Mouse (Mus musculus): ENCODE results near the gene Olfr1101. TPM values are rescaled to one million over a fixed set of nuclear protein-coding genes. Genes with fewer than 3 reads are reported as not detected.

Gene Olfr1101
- not detected in 2 replicates for polyA plus RNA-seq (2015; fragmentation: Nextera tagmentation; extraction: Ambion mirVana)

GRCm38 (mm10) chr2:86991121-86991520 is at the start of gene Olfr1101:
Gene Olfr1101, minus strand, starts transcription at chr2:86991221.

GRCm38 (mm10) chr2:87036431-87036830 is 45.4 kb upstream of the Olfr1101 start, which contains the start of gene Olfr1105:
Gene Olfr1105, minus strand, starts transcription at chr2:87036531.

GRCm38 (mm10) chr2:87026980-87027379 is 36.0 kb upstream of the Olfr1101 start, which contains the start of gene Olfr1104:
Gene Olfr1104, minus strand, starts transcription at chr2:87027080.

DNA sequence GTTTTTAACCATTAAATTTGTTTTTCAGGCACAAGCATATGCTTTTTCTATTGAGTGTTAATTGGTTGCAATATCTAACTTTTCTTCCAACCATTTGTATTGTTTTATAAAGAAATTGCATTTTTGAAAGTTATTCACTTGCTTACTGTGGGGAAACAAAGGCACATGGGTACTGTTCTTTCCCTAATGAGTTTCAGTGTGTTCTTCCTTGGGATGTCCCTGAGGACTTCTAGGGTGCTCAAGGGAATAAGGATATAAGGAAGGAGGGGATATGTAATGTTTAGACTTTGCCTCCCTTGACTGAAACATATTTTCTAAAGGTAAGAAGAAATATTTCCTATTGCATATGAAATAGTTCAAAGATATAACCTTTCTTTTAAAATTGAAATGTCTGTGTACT is 7.1 kb upstream of the Olfr1101 start, which contains the start of gene Olfr1102:
TSS of gene Olfr1102 (plus strand) at position 301 of the 400 bp plus-strand sequence.

DNA sequence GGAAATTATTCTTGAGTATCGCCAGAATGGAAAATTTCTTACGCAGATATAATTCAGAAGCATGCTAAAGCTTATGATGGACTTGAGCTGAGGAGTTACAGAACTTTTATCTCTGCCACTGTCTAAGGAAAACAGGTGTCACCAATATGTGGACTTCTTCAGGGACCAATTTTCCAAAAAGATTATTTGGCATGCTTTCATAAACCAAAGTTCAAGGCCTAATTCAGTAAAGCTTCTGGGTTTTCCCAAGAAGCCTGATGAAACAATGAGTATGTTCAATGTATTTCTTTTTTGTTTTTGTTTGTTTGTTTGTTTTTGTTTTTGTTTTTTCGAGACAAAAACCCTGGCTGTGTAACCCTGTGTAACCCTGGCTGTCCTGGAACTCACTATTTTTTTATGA is 11.2 kb downstream of the Olfr1101 start, which contains the start of gene Olfr1100:
TSS of gene Olfr1100 (minus strand) at position 101 of the 400 bp plus-strand sequence.

DNA sequence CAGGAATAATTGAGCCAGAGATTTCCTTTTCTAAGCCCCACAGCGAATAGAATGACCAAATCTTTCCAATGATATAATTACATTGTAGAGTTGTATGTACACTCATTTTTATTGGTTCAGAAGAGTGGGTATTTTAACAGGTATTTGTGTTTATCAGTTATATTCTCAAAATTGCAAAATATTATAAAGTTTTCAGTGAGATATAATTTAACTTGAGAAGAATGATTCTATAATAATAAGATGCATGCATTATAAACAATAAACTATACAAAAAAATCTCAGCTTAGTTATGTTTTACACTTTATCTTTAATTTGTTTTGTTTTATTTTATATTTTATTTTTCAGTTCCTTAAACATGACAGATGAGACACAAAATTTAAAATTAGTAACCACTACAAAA is 30.4 kb downstream of the Olfr1101 start, which contains the start of gene Olfr1099:
TSS of gene Olfr1099 (minus strand) at position 101 of the 400 bp plus-strand sequence.

Other genes starting within 250 kb of the Olfr1101 start
- gene Olfr1090, start 232.2 kb downstream of the Olfr1101 start, polyA plus RNA-seq (2015; fragmentation: Nextera tagmentation; extraction: Ambion mirVana), result not detected in 2 replicates
- gene Olfr1093, start 208.7 kb downstream of the Olfr1101 start, polyA plus RNA-seq (2015; fragmentation: Nextera tagmentation; extraction: Ambion mirVana), result not detected in 2 replicates
- not detected in 2 replicates for gene Olfr141, start 181.2 kb downstream of the Olfr1101 start, polyA plus RNA-seq (2015; fragmentation: Nextera tagmentation; extraction: Ambion mirVana)
- not detected in 2 replicates for gene Olfr1094, start 166.6 kb downstream of the Olfr1101 start, polyA plus RNA-seq (2015; fragmentation: Nextera tagmentation; extraction: Ambion mirVana)
- not detected in 2 replicates for gene Olfr1095, start 139.5 kb downstream of the Olfr1101 start, polyA plus RNA-seq (2015; fragmentation: Nextera tagmentation; extraction: Ambion mirVana)
- not detected in 2 replicates for gene Gm13723, start 116.4 kb downstream of the Olfr1101 start, polyA plus RNA-seq (2015; fragmentation: Nextera tagmentation; extraction: Ambion mirVana)
- not detected in 2 replicates for gene Olfr1097, start 99.0 kb downstream of the Olfr1101 start, polyA plus RNA-seq (2015; fragmentation: Nextera tagmentation; extraction: Ambion mirVana)
- not detected in 2 replicates for gene Olfr1098, start 66.7 kb downstream of the Olfr1101 start, polyA plus RNA-seq (2015; fragmentation: Nextera tagmentation; extraction: Ambion mirVana)
- gene Olfr1099, start 30.5 kb downstream of the Olfr1101 start, polyA plus RNA-seq (2015; fragmentation: Nextera tagmentation; extraction: Ambion mirVana), result not detected in 2 replicates
- gene Olfr1100, start 11.3 kb downstream of the Olfr1101 start, polyA plus RNA-seq (2015; fragmentation: Nextera tagmentation; extraction: Ambion mirVana), result not detected in 2 replicates
- not detected in 2 replicates for gene Olfr1102, start 7.2 kb upstream of the Olfr1101 start, polyA plus RNA-seq (2015; fragmentation: Nextera tagmentation; extraction: Ambion mirVana)
- not detected in 2 replicates for gene Olfr1104, start 35.9 kb upstream of the Olfr1101 start, polyA plus RNA-seq (2015; fragmentation: Nextera tagmentation; extraction: Ambion mirVana)
- not detected in 2 replicates for gene Olfr1105, start 45.3 kb upstream of the Olfr1101 start, polyA plus RNA-seq (2015; fragmentation: Nextera tagmentation; extraction: Ambion mirVana)
- gene Olfr1106, start 61.1 kb upstream of the Olfr1101 start, polyA plus RNA-seq (2015; fragmentation: Nextera tagmentation; extraction: Ambion mirVana), result not detected in 2 replicates
- gene Olfr1107, start 84.6 kb upstream of the Olfr1101 start, polyA plus RNA-seq (2015; fragmentation: Nextera tagmentation; extraction: Ambion mirVana), result not detected in 2 replicates
- not detected in 2 replicates for gene Olfr1109, start 104.8 kb upstream of the Olfr1101 start, polyA plus RNA-seq (2015; fragmentation: Nextera tagmentation; extraction: Ambion mirVana)
- not detected in 2 replicates for gene Olfr259, start 123.3 kb upstream of the Olfr1101 start, polyA plus RNA-seq (2015; fragmentation: Nextera tagmentation; extraction: Ambion mirVana)
- not detected in 2 replicates for gene Olfr1110, start 149.1 kb upstream of the Olfr1101 start, polyA plus RNA-seq (2015; fragmentation: Nextera tagmentation; extraction: Ambion mirVana)
- not detected in 2 replicates for gene Olfr1111, start 161.4 kb upstream of the Olfr1101 start, polyA plus RNA-seq (2015; fragmentation: Nextera tagmentation; extraction: Ambion mirVana)
- not detected in 2 replicates for gene Olfr1112, start 196.6 kb upstream of the Olfr1101 start, polyA plus RNA-seq (2015; fragmentation: Nextera tagmentation; extraction: Ambion mirVana)
- not detected in 2 replicates for gene Olfr1113, start 217.7 kb upstream of the Olfr1101 start, polyA plus RNA-seq (2015; fragmentation: Nextera tagmentation; extraction: Ambion mirVana)

All from urinary bladder, postnatal 0 days (tissue).